In the genomic region with DNA sequence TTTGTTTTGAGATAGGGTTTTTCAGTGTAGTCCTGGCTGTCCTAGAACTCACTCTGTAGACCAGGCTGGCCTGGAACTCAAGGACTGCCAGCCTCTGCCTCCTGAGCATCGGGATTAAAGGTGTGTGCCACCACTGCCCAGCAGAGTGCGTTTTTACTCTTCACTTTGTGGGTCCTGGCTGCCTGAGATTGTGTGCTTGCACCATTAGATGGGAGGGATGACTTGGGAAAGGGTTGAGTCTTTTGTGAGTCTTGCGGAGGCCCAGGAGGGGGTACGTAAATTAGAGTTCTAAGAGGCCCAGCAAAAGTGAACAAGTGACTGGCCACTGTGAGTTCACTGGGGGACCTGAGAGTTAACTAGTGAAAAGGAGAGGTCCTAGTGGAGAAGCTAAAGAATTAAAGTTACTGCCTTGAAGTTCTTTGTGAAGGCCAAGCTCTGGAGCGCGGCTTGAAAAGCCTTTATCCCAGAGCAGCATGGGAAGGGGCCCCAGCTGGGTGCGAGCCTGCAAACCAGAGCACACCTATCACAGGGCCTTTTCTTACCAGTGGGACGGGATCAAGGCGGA, we compare ENCODE assay signal across 8 mouse cellular contexts. TPM values are rescaled to one million over a fixed set of nuclear protein-coding genes. Genes with fewer than 3 reads are reported as not detected.
A peak's percentile ranks its signal among the peaks of the same experiment; 100 is the strongest.
DNase-seq lines count a peak whose midpoint lies in the region; ATAC-seq and TF ChIP-seq lines count a peak whose summit lies in the region.

No protein-coding gene starts in this region.

- TF ChIP-seq CTCF in cerebellum, adult 2 months (IDR thresholded peaks at IDR 0.05; ENCODE audit: borderline replicate concordance, insufficient read depth, low read depth, low read length): no peak
- TF ChIP-seq CTCF in hindbrain, postnatal 0 days (IDR thresholded peaks at IDR 0.05; ENCODE audit: low read depth): no peak

- DNase-seq in cerebellum, adult 2 months: peak in 1 of 2 experiments; percentile 22
- no peak for DNase-seq in cerebellum, postnatal 14 days
- no peak for DNase-seq in neural tube, embryonic 11.5 days (ENCODE audit: low spot score)
- no peak for DNase-seq in neural tube, embryonic 10.5 days (ENCODE audit: extremely low spot score, low spot score)
- no peak for DNase-seq in hindbrain, postnatal 0 days (ENCODE audit: low spot score)
- no peak for DNase-seq in right cerebral cortex, adult 2 months (ENCODE audit: low spot score in 2 of 2)
- no peak for DNase-seq in kidney, adult 11 months

- H3K27ac ChIP-seq in cerebellum, adult 2 months (ENCODE audit: insufficient read depth, low read length): no peak overlapping the region
- peak overlapping the region; percentile 97 for H3K27ac ChIP-seq in neural tube, embryonic 11.5 days (ENCODE audit: low read depth, low read length)
- peak overlapping the region; percentile 98 for H3K27ac ChIP-seq in hindbrain, postnatal 0 days
- peak overlapping the region; percentile 98 for H3K27ac ChIP-seq in midbrain, embryonic 16.5 days (ENCODE audit: low read length)

- peak overlapping the region; percentile 65 for H3K9ac ChIP-seq in neural tube, embryonic 11.5 days (ENCODE audit: low read length)
- H3K9ac ChIP-seq in hindbrain, postnatal 0 days (replicated peaks; ENCODE audit: low read length): peak overlapping the region; percentile 95; the same call in 1 of the 2 replicates
- peak overlapping the region; percentile 93 for H3K9ac ChIP-seq in midbrain, embryonic 16.5 days (ENCODE audit: low read depth, low read length)

- peaks cover 1% of the 10 kb centered on the region; the same call in 1 of the 2 replicates for H3K4me1 ChIP-seq in cerebellum, adult 2 months (ENCODE audit: control insufficient read depth, insufficient read depth, low read length)
- peaks cover 13% of the 10 kb centered on the region for H3K4me1 ChIP-seq in neural tube, embryonic 11.5 days (ENCODE audit: control insufficient read depth, insufficient read depth, low read length)
- peaks cover 10% of the 10 kb centered on the region for H3K4me1 ChIP-seq in hindbrain, postnatal 0 days (ENCODE audit: insufficient read depth, low read length)
- peaks cover 16% of the 10 kb centered on the region for H3K4me1 ChIP-seq in midbrain, embryonic 16.5 days (ENCODE audit: control insufficient read depth, insufficient read depth, low read length)

- no peak for TF ChIP-seq POLR2A in cerebellum, adult 2 months (IDR thresholded peaks at IDR 0.05; ENCODE audit: borderline replicate concordance, insufficient read depth, low read length)

- H3K36me3 ChIP-seq in neural tube, embryonic 11.5 days (ENCODE audit: control insufficient read depth, insufficient read depth, low read length): no peaks in the 10 kb centered on the region
- peaks cover 2% of the 10 kb centered on the region; the same call in 1 of the 2 replicates for H3K36me3 ChIP-seq in hindbrain, postnatal 0 days (ENCODE audit: insufficient read depth, low read length)
- H3K36me3 ChIP-seq in midbrain, embryonic 16.5 days (ENCODE audit: control insufficient read depth, insufficient read depth, low read length): no peaks in the 10 kb centered on the region; the same call in 1 of the 2 replicates

- H3K27me3 ChIP-seq in cerebellum, adult 2 months (ENCODE audit: control insufficient read depth, insufficient read depth, low read length): no peaks in the 10 kb centered on the region
- H3K27me3 ChIP-seq in neural tube, embryonic 11.5 days (ENCODE audit: control insufficient read depth, insufficient read depth, low read length): no peaks in the 10 kb centered on the region
- no peaks in the 10 kb centered on the region for H3K27me3 ChIP-seq in hindbrain, postnatal 0 days (ENCODE audit: insufficient read depth, low read length)
- H3K27me3 ChIP-seq in midbrain, embryonic 16.5 days (ENCODE audit: control insufficient read depth, insufficient read depth, low read depth, low read length): no peaks in the 10 kb centered on the region

- H3K4me2 ChIP-seq in neural tube, embryonic 11.5 days (ENCODE audit: low read depth): peak overlapping the region; percentile 81
- H3K4me2 ChIP-seq in hindbrain, postnatal 0 days (ENCODE audit: low read depth, low read length): peak overlapping the region; percentile 90
- peak overlapping the region; percentile 67 for H3K4me2 ChIP-seq in midbrain, embryonic 16.5 days (ENCODE audit: low read length)

- peak overlapping the region; percentile 73 for H3K4me3 ChIP-seq in cerebellum, adult 2 months (replicated peaks; ENCODE audit: insufficient read depth, low read depth, low read length)
- H3K4me3 ChIP-seq in neural tube, embryonic 11.5 days (ENCODE audit: low read depth, low read length): peak overlapping the region; percentile 84
- peak overlapping the region; percentile 80 for H3K4me3 ChIP-seq in hindbrain, postnatal 0 days (ENCODE audit: low read length)
- peak overlapping the region; percentile 46 for H3K4me3 ChIP-seq in midbrain, embryonic 16.5 days (ENCODE audit: low read depth, low read length)

- peak; percentile 46 for ATAC-seq in neural tube, embryonic 11.5 days (ENCODE audit: insufficient read depth, low FRiP score, low TSS enrichment)
- no peak; the same call in 1 of the 2 replicates for ATAC-seq in hindbrain, postnatal 0 days
- peak; percentile 70 for ATAC-seq in midbrain, embryonic 16.5 days

- H3K9me3 ChIP-seq in neural tube, embryonic 11.5 days (ENCODE audit: control insufficient read depth, low read length): no peaks in the 10 kb centered on the region
- H3K9me3 ChIP-seq in hindbrain, postnatal 0 days (ENCODE audit: low read length): no peaks in the 10 kb centered on the region
- no peaks in the 10 kb centered on the region for H3K9me3 ChIP-seq in midbrain, embryonic 16.5 days (replicated peaks; ENCODE audit: control insufficient read depth, low read length, poor library complexity, severe bottlenecking)

- WGBS in cerebellum, adult 2 months: 20% methylated on average over 9 of the region's 9 CpGs
- 4% methylated on average over 9 of the region's 9 CpGs for WGBS in neural tube, embryonic 11.5 days
- 2% methylated on average over 9 of the region's 9 CpGs for WGBS in hindbrain, postnatal 0 days
- WGBS in midbrain, embryonic 16.5 days: 5% methylated on average over 9 of the region's 9 CpGs

RNA-seq across cellular contexts. Expression of gene Carm1, which starts 1.3 kb away (rescaled TPM):
- polyA plus RNA-seq in cerebellum, adult 2 months (2012; rRNA removed): 51.0 and 57.1 TPM in 2 replicates
- 81.4 and 84.6 TPM in 2 replicates for polyA plus RNA-seq in neural tube, embryonic 11.5 days (2014; fragmentation: Nextera tagmentation; extraction: Ambion mirVana)
- total RNA-seq in hindbrain, postnatal 0 days (2014; rRNA removed): 84.9 and 92.7 TPM in 2 replicates
- polyA plus RNA-seq in hindbrain, postnatal 0 days (2015; fragmentation: Nextera tagmentation; extraction: Ambion mirVana): 20.6 and 25.0 TPM in 2 replicates
- polyA plus RNA-seq in midbrain, embryonic 16.5 days (2015; fragmentation: Nextera tagmentation; extraction: Ambion mirVana): 22.5 and 27.4 TPM in 2 replicates

RNA-seq across cellular contexts. Expression of gene AB124611, which starts 19.5 kb away (rescaled TPM):
- 0.28 and 0.29 TPM in 2 replicates for polyA plus RNA-seq in cerebellum, adult 2 months (2012; rRNA removed)
- 1.8 and 2.7 TPM in 2 replicates for polyA plus RNA-seq in neural tube, embryonic 11.5 days (2014; fragmentation: Nextera tagmentation; extraction: Ambion mirVana)
- 1.2 and 2.2 TPM in 2 replicates for total RNA-seq in hindbrain, postnatal 0 days (2014; rRNA removed)
- polyA plus RNA-seq in hindbrain, postnatal 0 days (2015; fragmentation: Nextera tagmentation; extraction: Ambion mirVana): 1.1 and 1.2 TPM in 2 replicates
- 1.8 TPM in 2 replicates for polyA plus RNA-seq in midbrain, embryonic 16.5 days (2015; fragmentation: Nextera tagmentation; extraction: Ambion mirVana)

RNA-seq across cellular contexts. Expression of gene Tmed1, which starts 35.4 kb away (rescaled TPM):
- polyA plus RNA-seq in cerebellum, adult 2 months (2012; rRNA removed): 25.9 and 26.4 TPM in 2 replicates
- 69.8 and 77.0 TPM in 2 replicates for polyA plus RNA-seq in neural tube, embryonic 11.5 days (2014; fragmentation: Nextera tagmentation; extraction: Ambion mirVana)
- 50.2 and 61.3 TPM in 2 replicates for total RNA-seq in hindbrain, postnatal 0 days (2014; rRNA removed)
- polyA plus RNA-seq in hindbrain, postnatal 0 days (2015; fragmentation: Nextera tagmentation; extraction: Ambion mirVana): 59.2 and 65.8 TPM in 2 replicates
- polyA plus RNA-seq in midbrain, embryonic 16.5 days (2015; fragmentation: Nextera tagmentation; extraction: Ambion mirVana): 54.5 and 55.2 TPM in 2 replicates

RNA-seq across cellular contexts. Expression of gene Timm29, which starts 47.1 kb away (rescaled TPM):
- 53.1 and 53.4 TPM in 2 replicates for polyA plus RNA-seq in cerebellum, adult 2 months (2012; rRNA removed)
- 59.8 and 63.8 TPM in 2 replicates for polyA plus RNA-seq in neural tube, embryonic 11.5 days (2014; fragmentation: Nextera tagmentation; extraction: Ambion mirVana)
- 63.3 and 66.8 TPM in 2 replicates for total RNA-seq in hindbrain, postnatal 0 days (2014; rRNA removed)
- 49.4 and 51.5 TPM in 2 replicates for polyA plus RNA-seq in hindbrain, postnatal 0 days (2015; fragmentation: Nextera tagmentation; extraction: Ambion mirVana)
- 58.6 and 59.0 TPM in 2 replicates for polyA plus RNA-seq in midbrain, embryonic 16.5 days (2015; fragmentation: Nextera tagmentation; extraction: Ambion mirVana)

RNA-seq across cellular contexts. Expression of gene Yipf2, which starts 47.2 kb away (rescaled TPM):
- polyA plus RNA-seq in cerebellum, adult 2 months (2012; rRNA removed): 30.9 and 31.3 TPM in 2 replicates
- polyA plus RNA-seq in neural tube, embryonic 11.5 days (2014; fragmentation: Nextera tagmentation; extraction: Ambion mirVana): 13.8 and 17.5 TPM in 2 replicates
- 18.6 and 25.5 TPM in 2 replicates for total RNA-seq in hindbrain, postnatal 0 days (2014; rRNA removed)
- polyA plus RNA-seq in hindbrain, postnatal 0 days (2015; fragmentation: Nextera tagmentation; extraction: Ambion mirVana): 18.4 and 19.3 TPM in 2 replicates
- polyA plus RNA-seq in midbrain, embryonic 16.5 days (2015; fragmentation: Nextera tagmentation; extraction: Ambion mirVana): 24.9 and 26.9 TPM in 2 replicates
